Mouse (Mus musculus) liver, embryonic 14.5 days (tissue): Measurements from ENCODE around the gene Gm39566. TPM values are rescaled to one million over a fixed set of nuclear protein-coding genes. Genes with fewer than 3 reads are reported as not detected.

Experiments used
- ATAC-seq: fragments of 200-750 bp; cut with Nextera tagmentation; 2 replicates; pipeline ENCODE4 v1.8.0; 2017; ENCODE audit warnings: moderate number of reproducible peaks, mild to moderate bottlenecking, moderate library complexity; ENCODE audit not compliant: insufficient read depth
- DNase-seq, 3 experiments: peaks; one replicate each; pipeline ENCODE4 v3.0.0-alpha.2; 2012 to 2013; ENCODE audit warnings: low read depth in 3 of 3, low spot score in 3 of 3
- H3K27ac ChIP-seq: fragments of 300-500 bp; sonication (generic); 2 replicates; pipeline ENCODE4 v1.5.1; 2014; ENCODE audit warnings: moderate library complexity, mild to moderate bottlenecking, control low read depth, inconsistent platforms
- H3K27me3 ChIP-seq: fragments of 300-500 bp; sonication (generic); 2 replicates; pipeline ENCODE4 v1.6.1; 2014; ENCODE audit warnings: mild to moderate bottlenecking, low read length, moderate library complexity; ENCODE audit not compliant: control insufficient read depth, insufficient read depth
- H3K36me3 ChIP-seq: fragments of 300-500 bp; sonication (generic); replicated peaks from 2 replicates; pipeline ENCODE4 v1.6.1; 2014; ENCODE audit warnings: low read depth; ENCODE audit not compliant: control insufficient read depth, insufficient read depth
- H3K4me1 ChIP-seq, 2 experiments: fragments of 200-500 bp in 1 of 2; fragments of 300-500 bp in 1 of 2; sonication (generic) in 1 of 2; replicated peaks; 2 replicates each; pipeline ENCODE4 v1.6.1; 2012 to 2014; ENCODE audit warnings: antibody characterized with exemption in 1 of 2, inconsistent platforms in 1 of 2, low read length in 1 of 2; ENCODE audit not compliant: control insufficient read depth in 2 of 2, insufficient read depth in 2 of 2
- H3K4me2 ChIP-seq: fragments of 300-500 bp; sonication (generic); 2 replicates; pipeline ENCODE4 v1.6.1; 2014; ENCODE audit warnings: low read depth, mild to moderate bottlenecking, control low read depth, moderate library complexity
- H3K4me3 ChIP-seq, 2 experiments: fragments of 200-500 bp in 1 of 2; fragments of 300-500 bp in 1 of 2; sonication (generic) in 1 of 2; 2 replicates each; pipeline ENCODE4 v1.5.1; 2012 to 2014; ENCODE audit warnings: low read depth in 2 of 2, low read length in 2 of 2, mild to moderate bottlenecking in 2 of 2, control low read depth in 1 of 2, inconsistent platforms in 1 of 2, moderate library complexity in 1 of 2; ENCODE audit not compliant: insufficient read depth in 1 of 2
- H3K9ac ChIP-seq: fragments of 300-500 bp; sonication (generic); replicated peaks from 2 replicates; pipeline ENCODE4 v1.6.1; 2014; ENCODE audit warnings: mild to moderate bottlenecking, control low read depth, moderate library complexity
- H3K9me3 ChIP-seq: fragments of 300-500 bp; sonication (generic); 2 replicates; pipeline ENCODE4 v1.6.1; 2016; ENCODE audit warnings: low read length, mixed read lengths; ENCODE audit not compliant: control insufficient read depth
- CTCF ChIP-seq: IDR thresholded peaks from 2 replicates; pipeline ENCODE4 v1.5.1; 2016; ENCODE audit warnings: antibody characterized with exemption, low read depth, control low read depth
- EP300 ChIP-seq: IDR thresholded peaks from 2 replicates; pipeline ENCODE4 v1.6.1; 2016; ENCODE audit warnings: antibody characterized with exemption, low read depth
- WGBS: fragments of 180-500 bp; shearing (Covaris S2); extraction: QIAGEN DNeasy Blood & Tissue Kit; methylation state at CpG from one replicate; pipeline ENCODE4 v1.1.7; 2014; ENCODE audit not compliant: insufficient replicate concordance; 5-methylcytosine and 5-hydroxymethylcytosine counted together
- polyA plus RNA-seq, 2 experiments: library from polyadenylated mRNA; depleted of rRNA in 1 of 2; stranded (reverse) in 1 of 2; unstranded in 1 of 2; fragments of >200 nt; fragmentation: Nextera tagmentation in 1 of 2; extraction: Ambion mirVana in 1 of 2; gene quantifications; 2 replicates each; pipeline versions ENCODE4 v1.2.1 to v1.2.3; 2012 to 2014

Gm39566 gene
- polyA plus RNA-seq, 2 experiments: not detected

DNA sequence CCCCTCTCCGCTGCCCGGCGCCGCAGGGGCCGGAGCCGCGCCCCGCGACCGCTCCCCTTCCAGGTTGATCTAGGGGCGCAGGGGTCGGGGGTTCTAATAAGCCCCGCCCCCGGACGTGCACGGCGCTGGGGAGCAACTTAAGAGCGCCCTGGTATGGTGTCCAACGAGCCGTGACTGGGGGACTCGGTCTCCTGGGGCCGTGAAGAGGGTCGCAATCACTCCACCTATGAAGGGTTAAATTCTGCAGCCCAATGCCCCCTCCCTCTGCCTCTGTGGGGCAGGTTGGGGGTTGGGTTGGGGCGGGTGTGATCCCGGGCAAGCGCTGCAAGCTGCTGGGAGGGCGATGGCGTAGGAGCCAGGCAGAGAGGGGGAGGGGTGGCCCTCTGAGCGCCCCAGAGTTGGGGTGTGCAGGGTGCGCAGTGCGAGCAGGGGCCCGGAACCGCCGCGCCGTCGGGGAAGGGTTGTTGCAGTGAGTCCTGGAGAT, 48.9 kb downstream of the Gm39566 start:
- Histone ChIP-seq H3K36me3 (no peaks in the 10 kb centered on the region), H3K27ac (peak overlapping the region; percentile 29), H3K9me3 (no peaks in the 10 kb centered on the region), H3K4me3 (peak overlapping the region; percentile 68 to 75), H3K4me1 (peaks cover 2 to 13% of the 10 kb centered on the region in 2 experiments), H3K9ac (peak overlapping the region; percentile 78), H3K4me2 (peak overlapping the region; percentile 94), H3K27me3 (no peaks in the 10 kb centered on the region)
- TF ChIP-seq CTCF: no peak
- no peak for TF ChIP-seq EP300
- DNase-seq: peak in 1 of 3 experiments; percentile 30
- under 1% methylated on average over 37 of the region's 37 CpGs for WGBS
- ATAC-seq: peak; percentile 74

GRCm38 (mm10) chr11:69765221-69766125, 49.6 kb downstream of the Gm39566 start, which contains the start of gene Zbtb4:
TSS of gene Zbtb4 (plus strand) at chr11:69765912.
- no peak for DNase-seq
- peaks cover 3 to 13% of the 10 kb centered on the region in 2 experiments for H3K4me1 ChIP-seq
- 21% methylated on average over 49 of the region's 55 CpGs for WGBS
- H3K4me2 ChIP-seq: peak within 1 kb of the TSS; percentile 94
- H3K9me3 ChIP-seq: no peaks in the 10 kb centered on the region
- H3K4me3 ChIP-seq: peak within 1 kb of the TSS; percentile 68 to 75
- TF ChIP-seq CTCF: no peak
- no peak for TF ChIP-seq EP300
- peak within 1 kb of the TSS; percentile 29 for H3K27ac ChIP-seq
- H3K9ac ChIP-seq: peak within 1 kb of the TSS; percentile 78
- ATAC-seq: peak; percentile 50
- H3K36me3 ChIP-seq: no peaks in the 10 kb centered on the region
- H3K27me3 ChIP-seq: no peaks in the 10 kb centered on the region

- Histone ChIP-seq H3K36me3 (no peaks in the 10 kb centered on the region), H3K9ac (no peak overlapping the region), H3K4me3 (no peak overlapping the region), H3K9me3 (no peaks in the 10 kb centered on the region), H3K27ac (no peak overlapping the region), H3K4me1 (peaks cover 13 to 25% of the 10 kb centered on the region in 2 experiments), H3K4me2 (no peak overlapping the region), H3K27me3 (no peaks in the 10 kb centered on the region)
- DNase-seq: no peak
- 62% methylated on average over 7 of the region's 7 CpGs for WGBS
- TF ChIP-seq CTCF: peak; percentile 67
- no peak for TF ChIP-seq EP300
- ATAC-seq: no peak
Observed at GRCm38 (mm10) chr11:69763551-69763950, 51.5 kb downstream of the Gm39566 start.

- Histone ChIP-seq H3K27ac (no peak within 1 kb of the TSS), H3K27me3 (no peaks in the 10 kb centered on the region), H3K36me3 (no peaks in the 10 kb centered on the region), H3K4me1 (peaks cover 17 to 21% of the 10 kb centered on the region in 2 experiments), H3K9me3 (no peaks in the 10 kb centered on the region), H3K4me2 (no peak within 1 kb of the TSS), H3K4me3 (no peak within 1 kb of the TSS), H3K9ac (no peak within 1 kb of the TSS)
- 39% methylated on average over 1 of the region's 1 CpGs for WGBS
- no peak for DNase-seq
- TF ChIP-seq EP300 (no peak), CTCF (no peak)
- ATAC-seq: no peak
Observed at GRCm38 (mm10) chr11:69761868-69762267, 53.2 kb downstream of the Gm39566 start, which contains the start of gene Slc35g3. TSS of gene Slc35g3 (minus strand) at chr11:69761968.

Other genes with a start within 250 kb of the Gm39566 start
Only the 30 nearest of the 44 such genes appear.
- gene Sox15, start 160.0 kb downstream of the Gm39566 start, polyA plus RNA-seq (2012; rRNA removed): not detected in 2 replicates
- gene Sox15, start 160.0 kb downstream of the Gm39566 start, polyA plus RNA-seq (2014; fragmentation: Nextera tagmentation; extraction: Ambion mirVana): not detected in 2 replicates
- gene Mpdu1, start 152.7 kb downstream of the Gm39566 start, polyA plus RNA-seq (2012; rRNA removed): 40.4 and 60.1 TPM in 2 replicates
- gene Mpdu1, start 152.7 kb downstream of the Gm39566 start, polyA plus RNA-seq (2014; fragmentation: Nextera tagmentation; extraction: Ambion mirVana): 13.8 and 16.0 TPM in 2 replicates
- 9.4 and 12.3 TPM in 2 replicates for gene Cd68, start 149.1 kb downstream of the Gm39566 start, polyA plus RNA-seq (2012; rRNA removed)
- gene Cd68, start 149.1 kb downstream of the Gm39566 start, polyA plus RNA-seq (2014; fragmentation: Nextera tagmentation; extraction: Ambion mirVana): 17.7 and 18.9 TPM in 2 replicates
- gene Eif4a1, start 142.9 kb downstream of the Gm39566 start, polyA plus RNA-seq (2012; rRNA removed): 312 and 420 TPM in 2 replicates
- gene Eif4a1, start 142.9 kb downstream of the Gm39566 start, polyA plus RNA-seq (2014; fragmentation: Nextera tagmentation; extraction: Ambion mirVana): 316 TPM in 2 replicates
- 37.0 and 45.8 TPM in 2 replicates for gene Senp3, start 133.2 kb downstream of the Gm39566 start, polyA plus RNA-seq (2012; rRNA removed)
- 21.0 and 24.5 TPM in 2 replicates for gene Senp3, start 133.2 kb downstream of the Gm39566 start, polyA plus RNA-seq (2014; fragmentation: Nextera tagmentation; extraction: Ambion mirVana)
- 0.21 and 0.26 TPM in 2 replicates for gene Tnfsf13, start 129.5 kb downstream of the Gm39566 start, polyA plus RNA-seq (2012; rRNA removed)
- 0.20 TPM in 1 of 2 replicates, not detected in the other for gene Tnfsf13, start 129.5 kb downstream of the Gm39566 start, polyA plus RNA-seq (2014; fragmentation: Nextera tagmentation; extraction: Ambion mirVana)
- 3.7 and 4.3 TPM in 2 replicates for gene Tnfsf12, start 119.4 kb downstream of the Gm39566 start, polyA plus RNA-seq (2012; rRNA removed)
- 2.6 and 3.1 TPM in 2 replicates for gene Tnfsf12, start 119.4 kb downstream of the Gm39566 start, polyA plus RNA-seq (2014; fragmentation: Nextera tagmentation; extraction: Ambion mirVana)
- gene Tnfsfm13, start 119.2 kb downstream of the Gm39566 start, polyA plus RNA-seq (2012; rRNA removed): 0.53 and 0.80 TPM in 2 replicates
- gene Tnfsfm13, start 119.2 kb downstream of the Gm39566 start, polyA plus RNA-seq (2014; fragmentation: Nextera tagmentation; extraction: Ambion mirVana): 0.70 and 1.7 TPM in 2 replicates
- gene Polr2a, start 56.7 kb downstream of the Gm39566 start, polyA plus RNA-seq (2012; rRNA removed): 14.3 and 16.0 TPM in 2 replicates
- gene Polr2a, start 56.7 kb downstream of the Gm39566 start, polyA plus RNA-seq (2014; fragmentation: Nextera tagmentation; extraction: Ambion mirVana): 19.5 and 22.4 TPM in 2 replicates
- gene Slc35g3, start 53.3 kb downstream of the Gm39566 start, polyA plus RNA-seq (2012; rRNA removed): not detected in 2 replicates
- gene Slc35g3, start 53.3 kb downstream of the Gm39566 start, polyA plus RNA-seq (2014; fragmentation: Nextera tagmentation; extraction: Ambion mirVana): not detected in 2 replicates
- 1.4 and 1.5 TPM in 2 replicates for gene Zbtb4, start 49.4 kb downstream of the Gm39566 start, polyA plus RNA-seq (2012; rRNA removed)
- 0.45 and 0.58 TPM in 2 replicates for gene Zbtb4, start 49.4 kb downstream of the Gm39566 start, polyA plus RNA-seq (2014; fragmentation: Nextera tagmentation; extraction: Ambion mirVana)
- gene Chrnb1, start 19.4 kb downstream of the Gm39566 start, polyA plus RNA-seq (2012; rRNA removed): 0.44 and 0.58 TPM in 2 replicates
- 0.32 and 0.33 TPM in 2 replicates for gene Chrnb1, start 19.4 kb downstream of the Gm39566 start, polyA plus RNA-seq (2014; fragmentation: Nextera tagmentation; extraction: Ambion mirVana)
- gene Fgf11, start 13.4 kb downstream of the Gm39566 start, polyA plus RNA-seq (2012; rRNA removed): 0.41 and 0.42 TPM in 2 replicates
- 0.06 and 0.13 TPM in 2 replicates for gene Fgf11, start 13.4 kb downstream of the Gm39566 start, polyA plus RNA-seq (2014; fragmentation: Nextera tagmentation; extraction: Ambion mirVana)
- 0.25 TPM in 2 replicates for gene Tmem102, start 9.7 kb downstream of the Gm39566 start, polyA plus RNA-seq (2012; rRNA removed)
- 0.57 and 0.80 TPM in 2 replicates for gene Tmem102, start 9.7 kb downstream of the Gm39566 start, polyA plus RNA-seq (2014; fragmentation: Nextera tagmentation; extraction: Ambion mirVana)
- gene Spem2, start 3.2 kb upstream of the Gm39566 start, polyA plus RNA-seq (2012; rRNA removed): not detected in 2 replicates
- not detected in 2 replicates for gene Spem2, start 3.2 kb upstream of the Gm39566 start, polyA plus RNA-seq (2014; fragmentation: Nextera tagmentation; extraction: Ambion mirVana)
- gene Spem1, start 6.9 kb upstream of the Gm39566 start, polyA plus RNA-seq (2012; rRNA removed): not detected in 2 replicates
- gene Spem1, start 6.9 kb upstream of the Gm39566 start, polyA plus RNA-seq (2014; fragmentation: Nextera tagmentation; extraction: Ambion mirVana): not detected in 2 replicates
- 2.0 and 2.2 TPM in 2 replicates for gene Nlgn2, start 22.5 kb upstream of the Gm39566 start, polyA plus RNA-seq (2012; rRNA removed)
- gene Nlgn2, start 22.5 kb upstream of the Gm39566 start, polyA plus RNA-seq (2014; fragmentation: Nextera tagmentation; extraction: Ambion mirVana): 0.48 and 0.76 TPM in 2 replicates
- gene Tmem256, start 23.2 kb upstream of the Gm39566 start, polyA plus RNA-seq (2012; rRNA removed): 143 and 197 TPM in 2 replicates
- 384 and 393 TPM in 2 replicates for gene Tmem256, start 23.2 kb upstream of the Gm39566 start, polyA plus RNA-seq (2014; fragmentation: Nextera tagmentation; extraction: Ambion mirVana)
- gene Plscr3, start 31.1 kb upstream of the Gm39566 start, polyA plus RNA-seq (2012; rRNA removed): 18.0 and 20.0 TPM in 2 replicates
- gene Plscr3, start 31.1 kb upstream of the Gm39566 start, polyA plus RNA-seq (2014; fragmentation: Nextera tagmentation; extraction: Ambion mirVana): 22.8 and 25.0 TPM in 2 replicates
- gene Tnk1, start 43.4 kb upstream of the Gm39566 start, polyA plus RNA-seq (2012; rRNA removed): 1.2 TPM in 2 replicates
- gene Tnk1, start 43.4 kb upstream of the Gm39566 start, polyA plus RNA-seq (2014; fragmentation: Nextera tagmentation; extraction: Ambion mirVana): 0.43 and 0.80 TPM in 2 replicates
- gene Tmem95, start 62.7 kb upstream of the Gm39566 start, polyA plus RNA-seq (2012; rRNA removed): not detected in 2 replicates
- not detected in 2 replicates for gene Tmem95, start 62.7 kb upstream of the Gm39566 start, polyA plus RNA-seq (2014; fragmentation: Nextera tagmentation; extraction: Ambion mirVana)
- 0.93 TPM in 2 replicates for gene Kctd11, start 66.1 kb upstream of the Gm39566 start, polyA plus RNA-seq (2012; rRNA removed)
- 0.53 and 1.00 TPM in 2 replicates for gene Kctd11, start 66.1 kb upstream of the Gm39566 start, polyA plus RNA-seq (2014; fragmentation: Nextera tagmentation; extraction: Ambion mirVana)
- 2.7 and 2.8 TPM in 2 replicates for gene Acap1, start 80.2 kb upstream of the Gm39566 start, polyA plus RNA-seq (2012; rRNA removed)
- 2.9 and 3.3 TPM in 2 replicates for gene Acap1, start 80.2 kb upstream of the Gm39566 start, polyA plus RNA-seq (2014; fragmentation: Nextera tagmentation; extraction: Ambion mirVana)
- 0.40 and 0.48 TPM in 2 replicates for gene 2810408A11Rik, start 85.7 kb upstream of the Gm39566 start, polyA plus RNA-seq (2012; rRNA removed)
- gene 2810408A11Rik, start 85.7 kb upstream of the Gm39566 start, polyA plus RNA-seq (2014; fragmentation: Nextera tagmentation; extraction: Ambion mirVana): 0.93 and 1.7 TPM in 2 replicates
- 13.1 and 20.5 TPM in 2 replicates for gene Neurl4, start 85.8 kb upstream of the Gm39566 start, polyA plus RNA-seq (2012; rRNA removed)
- 2.5 and 3.4 TPM in 2 replicates for gene Neurl4, start 85.8 kb upstream of the Gm39566 start, polyA plus RNA-seq (2014; fragmentation: Nextera tagmentation; extraction: Ambion mirVana)
- 79.5 and 93.1 TPM in 2 replicates for gene Gps2, start 98.6 kb upstream of the Gm39566 start, polyA plus RNA-seq (2012; rRNA removed)
- 82.7 and 91.2 TPM in 2 replicates for gene Gps2, start 98.6 kb upstream of the Gm39566 start, polyA plus RNA-seq (2014; fragmentation: Nextera tagmentation; extraction: Ambion mirVana)
- 652 and 846 TPM in 2 replicates for gene Eif5a, start 106.7 kb upstream of the Gm39566 start, polyA plus RNA-seq (2012; rRNA removed)
- 1,316 and 1,415 TPM in 2 replicates for gene Eif5a, start 106.7 kb upstream of the Gm39566 start, polyA plus RNA-seq (2014; fragmentation: Nextera tagmentation; extraction: Ambion mirVana)
- gene Ybx2, start 120.5 kb upstream of the Gm39566 start, polyA plus RNA-seq (2012; rRNA removed): 0.57 and 0.58 TPM in 2 replicates
- gene Ybx2, start 120.5 kb upstream of the Gm39566 start, polyA plus RNA-seq (2014; fragmentation: Nextera tagmentation; extraction: Ambion mirVana): 0.23 TPM in 1 of 2 replicates, not detected in the other
- 17.0 and 17.4 TPM in 2 replicates for gene Slc2a4, start 132.9 kb upstream of the Gm39566 start, polyA plus RNA-seq (2012; rRNA removed)
- gene Slc2a4, start 132.9 kb upstream of the Gm39566 start, polyA plus RNA-seq (2014; fragmentation: Nextera tagmentation; extraction: Ambion mirVana): 12.6 and 14.0 TPM in 2 replicates
- 2.0 and 4.0 TPM in 2 replicates for gene Cldn7, start 149.5 kb upstream of the Gm39566 start, polyA plus RNA-seq (2012; rRNA removed)
- 2.2 TPM in 2 replicates for gene Cldn7, start 149.5 kb upstream of the Gm39566 start, polyA plus RNA-seq (2014; fragmentation: Nextera tagmentation; extraction: Ambion mirVana)